Mouse (Mus musculus) MEL-GATA-1-ER (cell line): ENCODE data around the gene Arhgdig.
A peak's percentile ranks its signal among the peaks of the same experiment; 100 is the strongest.

Experiments used
- DNase-seq: peaks from one replicate; pipeline ENCODE4 v3.0.0-alpha.2; 2012; ENCODE audit warnings: low read depth; ENCODE audit errors: extremely low read depth

Gene Arhgdig

DNA sequence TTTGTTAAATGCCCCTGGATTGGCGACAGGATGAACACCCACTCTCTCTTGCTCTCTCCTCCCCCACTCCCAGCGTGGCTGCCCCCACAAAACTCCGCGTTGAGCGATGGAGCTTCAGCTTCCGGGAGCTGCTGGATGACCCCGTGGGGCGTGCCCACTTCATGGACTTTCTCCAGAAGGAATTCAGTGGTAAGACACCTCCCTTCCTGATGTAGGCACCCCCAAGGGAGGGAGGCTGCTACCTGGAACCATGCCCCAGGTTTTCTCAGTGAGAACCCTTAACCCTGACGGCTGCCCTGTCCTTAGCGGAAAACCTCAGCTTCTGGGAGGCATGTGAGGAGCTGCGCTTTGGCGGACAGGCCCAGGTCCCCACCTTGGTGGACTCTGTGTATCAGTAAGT, at the start of gene Arhgdig:
TSS of gene Arhgdig (minus strand) at position 101 of the 400 bp plus-strand sequence.
- DNase-seq = no peak

DNA sequence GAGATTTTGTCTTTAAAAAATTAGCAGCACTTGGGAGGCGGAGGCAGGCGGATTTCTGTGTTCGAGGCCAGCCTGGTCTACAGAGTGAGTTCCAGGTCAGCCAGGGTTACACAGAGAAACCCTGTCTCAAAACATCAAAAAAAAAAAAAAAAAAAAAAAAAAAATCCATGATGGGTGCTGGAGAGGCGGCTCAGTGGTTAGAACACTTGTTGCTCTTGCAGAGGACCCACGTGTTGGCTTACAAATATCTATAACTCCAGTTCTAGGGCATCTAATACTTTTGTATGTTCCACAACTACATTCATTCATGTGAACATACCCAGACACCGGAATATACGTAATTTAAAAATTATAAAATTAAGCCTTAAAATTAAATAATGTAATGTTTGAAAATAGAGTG, 47.7 kb upstream of the Arhgdig start:
- no peak for DNase-seq

DNA sequence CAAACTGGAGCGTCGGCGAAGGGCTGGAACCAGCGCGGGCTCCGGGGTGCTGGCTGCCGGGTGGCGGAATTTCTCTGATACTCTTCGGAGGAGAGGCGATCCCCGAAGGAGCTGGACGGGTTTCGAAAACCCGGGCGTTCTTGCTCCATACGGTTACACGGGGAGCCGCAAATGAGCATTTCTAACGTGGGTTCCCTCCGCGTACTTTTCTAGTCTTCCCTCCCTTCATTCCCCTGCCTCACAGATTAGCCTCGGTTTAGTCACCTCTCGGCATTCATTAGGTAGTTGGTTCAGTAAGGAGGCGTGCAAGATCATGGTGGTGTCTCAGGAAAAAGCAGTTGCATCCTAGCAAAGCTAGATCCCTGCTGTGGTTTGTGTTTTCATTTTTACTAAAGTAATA, 45.8 kb upstream of the Arhgdig start:
- DNase-seq = no peak

DNA sequence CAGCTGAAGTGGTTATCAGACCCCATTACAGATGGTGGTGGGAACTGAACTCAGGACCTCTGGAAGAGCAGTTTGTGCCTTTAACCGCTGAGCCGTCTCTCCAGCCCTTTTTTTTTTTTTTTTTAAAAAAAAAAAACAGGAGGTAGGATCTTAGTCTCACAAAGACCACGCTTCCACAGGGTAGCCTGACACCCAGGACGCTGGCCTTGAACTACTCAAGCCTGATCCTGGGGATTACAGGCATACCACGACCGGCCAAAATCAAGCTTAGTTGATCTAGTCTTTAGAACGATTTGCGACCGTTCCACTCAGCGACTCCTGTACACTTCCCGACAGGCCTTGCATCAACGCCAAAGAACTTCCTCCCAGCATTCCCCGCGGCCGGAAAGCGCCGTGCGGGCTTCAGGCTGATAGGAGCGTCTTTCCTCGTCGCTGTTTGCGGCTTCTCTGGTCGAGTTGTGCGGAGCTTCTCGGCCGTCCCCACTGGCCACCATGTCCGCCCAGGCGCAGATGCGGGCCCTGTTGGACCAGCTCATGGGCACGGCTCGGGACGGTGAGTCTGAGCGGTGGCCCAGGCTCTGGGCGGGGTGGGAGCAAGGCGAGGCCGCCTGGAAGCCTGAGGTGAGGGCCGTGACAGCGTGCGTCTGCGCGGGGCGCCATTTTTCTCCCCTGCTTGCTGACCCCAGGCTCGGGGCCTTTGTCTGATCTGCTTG, 45.1 kb upstream of the Arhgdig start, which contains the start of gene Luc7l:
TSS of gene Luc7l (plus strand) at position 358 of the 713 bp plus-strand sequence.
- peak; percentile 84 for DNase-seq

DNA sequence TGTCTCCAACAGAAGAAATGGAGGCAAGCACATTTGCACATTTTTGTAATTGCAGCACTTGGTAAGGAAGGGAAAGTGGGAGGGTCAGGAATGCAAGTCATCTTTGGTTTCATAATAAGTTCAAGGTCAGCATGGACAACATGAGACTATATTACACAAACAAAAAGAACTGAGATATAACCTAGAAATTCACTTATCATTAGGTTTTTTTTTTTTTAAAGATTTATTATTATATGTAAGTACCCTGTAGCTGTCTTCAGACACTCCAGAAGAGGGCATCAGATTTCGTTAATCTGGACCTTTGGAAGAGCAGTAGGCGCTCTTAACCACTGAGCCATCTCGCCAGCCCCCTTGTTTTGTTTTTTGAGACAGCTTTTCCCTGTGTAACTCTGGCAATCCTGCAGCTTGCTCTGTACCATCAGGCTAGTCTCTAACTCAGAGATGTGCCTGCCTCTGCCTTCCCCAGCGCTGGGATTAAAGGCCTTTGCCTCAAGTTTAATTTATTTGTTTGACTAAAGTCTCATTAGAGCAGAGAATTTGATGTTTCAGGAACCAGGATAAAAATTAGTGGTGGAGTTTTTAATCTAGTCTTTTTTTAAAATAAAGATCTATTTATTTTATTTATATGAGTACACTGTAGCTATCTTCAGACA, 44.4 kb upstream of the Arhgdig start:
- DNase-seq = no peak

DNA sequence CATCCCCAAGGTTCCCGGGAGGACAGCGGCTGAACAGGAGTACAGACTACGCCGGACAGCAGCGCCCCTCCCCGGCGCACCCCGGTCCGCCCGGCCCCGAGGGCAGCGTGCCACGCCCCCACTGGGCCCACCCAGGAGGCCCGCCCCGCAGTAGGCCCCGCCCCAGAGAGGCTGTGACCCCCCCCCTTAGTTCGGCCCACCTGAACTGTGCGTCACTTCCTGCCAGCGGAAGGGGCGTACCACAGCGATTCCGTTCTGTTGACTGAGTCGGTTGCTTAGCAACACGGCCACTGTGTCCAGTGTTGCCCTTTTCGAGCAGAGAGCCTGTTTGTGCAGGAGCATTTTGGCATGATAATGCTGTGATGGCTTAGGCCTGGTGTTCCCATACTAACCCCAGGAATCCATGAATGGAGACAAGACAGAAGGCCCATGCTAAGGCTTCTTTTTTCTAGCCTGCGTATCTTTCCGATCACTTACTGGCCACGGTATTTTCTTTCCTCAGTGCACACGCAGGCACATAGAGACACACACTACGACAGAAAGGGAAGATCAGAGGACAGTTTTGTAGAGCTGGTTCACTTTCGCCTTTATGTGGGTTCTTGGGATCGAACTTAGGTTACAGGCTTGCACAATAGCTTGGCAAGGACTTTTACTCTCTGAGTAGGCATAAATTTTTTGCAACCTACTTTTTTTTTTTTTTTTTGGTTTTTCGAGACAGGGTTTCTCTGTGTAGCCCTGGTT, 36.7 kb upstream of the Arhgdig start, which contains the start of gene Fam234a:
TSS of gene Fam234a (minus strand) at position 142 of the 741 bp plus-strand sequence.
- DNase-seq = no peak

DNA sequence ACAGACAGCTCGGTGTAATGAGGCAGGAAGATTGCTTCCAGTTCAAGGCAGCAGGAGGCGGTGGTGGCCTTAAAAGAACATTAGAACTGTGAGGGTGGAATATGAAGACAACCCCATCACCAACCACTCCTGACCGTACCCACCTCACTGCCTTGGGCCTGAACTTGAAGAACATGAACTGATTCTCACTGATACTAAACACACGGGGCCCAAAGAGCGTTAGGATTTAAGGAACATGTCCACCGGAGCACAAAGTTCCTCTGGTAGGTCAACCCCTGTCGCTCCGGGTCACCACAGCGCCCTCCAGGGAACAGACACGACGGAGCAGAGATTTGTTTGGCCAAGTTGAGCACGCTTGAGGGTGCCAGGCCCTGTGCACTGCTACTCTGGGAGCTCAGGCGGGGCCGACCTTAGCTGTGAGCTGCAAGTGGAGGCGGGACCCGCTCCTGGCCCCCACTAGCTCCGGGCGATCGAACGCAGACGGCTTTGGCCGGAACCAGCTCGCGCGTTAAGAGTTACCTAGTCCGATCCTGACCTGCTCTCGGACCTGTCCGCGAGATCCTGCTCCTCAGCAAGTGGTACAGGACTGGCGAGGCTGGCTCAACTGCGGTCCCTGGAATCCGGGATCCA, 36.0 kb upstream of the Arhgdig start:
- DNase-seq = no peak

DNA sequence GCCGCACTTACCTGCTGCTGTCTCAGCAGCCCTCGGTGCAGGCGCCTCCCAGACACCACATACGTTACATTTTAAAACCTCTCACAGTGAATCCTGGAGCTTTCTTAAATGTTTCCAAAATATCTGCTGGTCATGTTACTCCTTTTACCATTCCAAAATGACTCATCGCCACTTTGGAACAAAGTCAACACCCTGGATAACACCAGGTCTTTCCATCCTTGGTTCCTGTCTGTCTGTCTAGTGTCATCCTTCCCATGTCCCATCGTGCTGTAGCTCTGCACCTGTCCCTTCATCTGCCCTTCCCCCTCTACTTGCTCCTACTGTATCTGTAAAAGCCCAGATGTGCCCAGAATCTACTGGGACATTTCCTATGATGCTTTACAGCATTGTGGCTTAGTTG, 33.4 kb upstream of the Arhgdig start:
- no peak for DNase-seq

DNA sequence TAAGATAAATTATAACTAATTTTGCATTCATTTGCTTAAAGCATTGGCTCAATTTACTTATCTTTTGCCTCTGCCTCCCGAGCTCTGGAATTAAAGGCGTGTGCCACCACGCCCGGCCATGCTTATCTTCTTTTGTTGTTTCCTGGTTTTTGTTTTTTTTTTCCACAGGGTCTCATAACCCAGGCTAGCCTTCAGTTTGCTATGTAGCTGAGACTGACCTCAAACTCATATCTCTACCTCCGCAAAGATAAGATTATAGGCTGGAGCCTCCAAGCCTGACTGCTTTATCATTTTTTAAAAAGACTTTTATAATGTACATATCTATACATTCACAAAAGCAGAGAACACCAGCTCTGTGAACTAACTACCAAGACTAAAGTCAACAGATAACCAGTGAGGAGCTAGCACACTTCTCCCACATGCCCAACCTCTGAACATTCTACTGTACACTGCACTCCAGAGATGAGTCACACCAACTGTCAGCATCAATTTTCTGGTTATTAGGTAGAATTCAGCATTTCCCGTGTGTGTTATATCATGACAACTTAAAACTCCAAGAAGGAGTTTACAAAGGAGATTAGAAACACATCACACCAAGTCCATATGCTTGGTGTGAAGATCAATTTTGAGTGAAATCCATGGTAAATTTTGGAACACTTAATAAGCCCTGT, 32.7 kb upstream of the Arhgdig start:
- no peak for DNase-seq

DNA sequence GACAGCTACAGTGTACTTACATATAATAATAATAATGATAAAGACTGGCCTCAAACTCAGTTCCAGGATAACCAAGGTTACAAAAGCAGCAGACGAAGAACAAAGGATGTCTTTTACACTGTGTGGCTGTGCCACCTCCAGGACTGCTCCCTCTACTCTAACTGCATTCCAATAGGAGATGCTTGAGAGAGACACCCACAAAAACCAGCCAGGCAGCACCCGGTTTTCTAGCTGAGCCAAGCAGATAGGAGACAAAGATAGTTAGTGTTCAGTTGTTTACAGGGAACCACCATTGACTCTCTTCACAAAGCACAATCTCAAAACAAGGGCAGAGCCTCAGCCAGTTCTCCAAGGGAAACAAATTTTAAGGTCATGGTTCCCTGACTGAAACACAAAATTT, 32.0 kb upstream of the Arhgdig start:
- no peak for DNase-seq

DNA sequence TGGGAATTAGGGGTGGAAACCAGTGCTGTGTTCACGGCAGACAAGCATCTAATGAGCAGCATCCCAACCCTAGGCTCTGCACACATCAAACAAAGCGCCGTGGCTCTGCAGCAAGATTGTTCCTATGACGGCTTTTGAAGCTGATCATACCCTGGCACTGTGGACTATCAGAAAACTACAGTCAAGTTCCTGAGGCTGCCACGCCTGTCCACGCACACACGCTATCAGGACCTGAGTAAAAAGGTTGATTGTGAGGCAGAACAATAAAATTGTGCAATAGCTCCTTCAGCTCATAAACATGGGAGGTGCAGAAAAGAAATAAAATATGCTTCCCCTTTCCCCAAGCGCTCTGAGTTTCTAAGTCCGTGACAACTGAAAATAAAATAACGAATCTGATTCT, 30.1 kb upstream of the Arhgdig start:
- DNase-seq = no peak

DNA sequence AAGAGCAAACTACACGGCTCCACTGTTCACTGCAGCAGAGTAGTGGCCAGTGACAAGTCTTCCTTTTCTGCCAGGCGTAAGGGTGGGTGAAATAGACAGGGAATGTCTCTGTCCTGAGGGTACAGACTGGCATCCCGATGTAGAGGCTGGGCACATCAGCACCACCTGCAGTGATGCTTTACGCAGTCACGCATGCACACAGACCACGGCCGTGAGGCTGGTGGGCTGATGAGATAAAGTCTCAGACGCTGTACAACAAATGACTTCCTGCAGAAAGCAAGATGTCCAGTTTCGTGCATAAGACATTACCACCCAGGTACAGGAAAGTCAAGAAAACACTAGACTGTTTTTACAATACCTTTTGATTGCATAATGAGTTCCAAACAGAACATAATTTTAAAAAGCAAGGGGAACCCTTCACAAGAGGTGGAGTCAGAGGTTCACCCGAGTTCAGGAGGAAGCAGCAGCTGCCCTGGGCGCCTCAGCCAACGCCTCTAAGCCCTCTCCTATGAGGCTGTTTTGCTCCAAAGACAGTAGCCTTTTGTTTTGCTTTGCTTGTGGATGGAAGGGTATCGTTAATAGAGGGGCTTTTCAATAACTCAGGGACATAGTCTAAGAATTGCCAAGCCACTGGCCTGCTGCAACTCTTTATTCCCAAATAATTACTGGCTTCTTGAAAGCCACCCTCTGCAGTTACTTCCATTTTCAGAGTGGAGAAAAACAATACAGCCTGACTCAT, 27.7 kb upstream of the Arhgdig start:
- no peak for DNase-seq

DNA sequence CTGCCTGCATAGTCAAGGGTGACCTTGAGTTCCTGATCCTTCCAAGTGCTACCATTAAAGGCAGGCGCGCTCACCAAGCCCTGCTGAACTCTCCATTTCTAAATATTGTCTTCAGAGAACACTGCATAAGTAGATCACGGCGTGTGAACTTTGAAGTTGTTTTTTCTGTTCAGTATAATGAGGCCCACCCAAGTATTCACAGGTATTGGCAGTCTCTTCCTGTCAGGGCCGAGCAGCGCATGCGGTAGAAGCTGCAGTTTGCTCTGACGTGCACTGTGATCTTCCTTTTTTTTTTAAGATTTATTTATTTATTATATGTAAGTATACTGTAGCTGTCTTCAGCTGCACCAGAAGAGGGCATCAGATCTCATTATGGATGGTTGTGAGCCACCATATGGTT, 26.8 kb upstream of the Arhgdig start:
- no peak for DNase-seq

DNA sequence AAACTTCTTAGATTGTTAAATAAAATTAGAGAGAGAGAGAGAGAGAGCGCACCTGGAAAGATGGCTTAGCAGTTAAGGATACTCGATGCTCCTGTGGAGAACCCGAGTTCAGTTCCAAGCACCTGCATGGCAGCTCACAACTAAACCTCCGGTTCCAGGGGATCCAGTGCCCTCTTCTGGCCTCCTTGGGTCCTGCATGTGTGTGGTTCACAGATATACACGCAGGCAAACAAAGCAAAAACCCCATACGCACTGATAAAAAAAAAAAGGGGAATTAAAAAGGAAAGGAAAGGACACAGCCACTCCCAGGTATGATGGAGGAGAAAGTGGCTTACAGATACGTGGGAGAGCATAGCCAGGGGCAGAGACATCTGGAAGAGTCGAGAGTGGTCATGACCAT, 25.3 kb upstream of the Arhgdig start:
- no peak for DNase-seq

DNA sequence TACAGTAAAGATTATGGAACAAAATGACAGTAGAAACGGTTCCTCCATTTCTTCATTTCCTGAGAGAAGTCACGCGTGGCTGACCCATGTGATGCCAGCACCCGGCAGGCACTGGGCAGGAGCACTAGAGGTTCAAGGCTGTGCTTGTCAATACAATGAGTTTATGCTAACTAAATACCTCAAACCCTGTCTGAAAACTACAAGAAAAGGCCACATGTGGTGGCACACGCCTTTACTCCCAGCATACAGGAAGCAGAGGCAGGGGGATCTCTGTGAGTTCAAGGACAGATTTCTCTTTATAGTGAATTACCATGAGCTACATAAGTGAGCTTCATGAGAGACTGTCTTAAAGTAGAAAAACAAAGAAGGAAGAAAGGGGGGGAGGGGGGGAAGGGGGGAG, 23.6 kb upstream of the Arhgdig start:
- no peak for DNase-seq

DNA sequence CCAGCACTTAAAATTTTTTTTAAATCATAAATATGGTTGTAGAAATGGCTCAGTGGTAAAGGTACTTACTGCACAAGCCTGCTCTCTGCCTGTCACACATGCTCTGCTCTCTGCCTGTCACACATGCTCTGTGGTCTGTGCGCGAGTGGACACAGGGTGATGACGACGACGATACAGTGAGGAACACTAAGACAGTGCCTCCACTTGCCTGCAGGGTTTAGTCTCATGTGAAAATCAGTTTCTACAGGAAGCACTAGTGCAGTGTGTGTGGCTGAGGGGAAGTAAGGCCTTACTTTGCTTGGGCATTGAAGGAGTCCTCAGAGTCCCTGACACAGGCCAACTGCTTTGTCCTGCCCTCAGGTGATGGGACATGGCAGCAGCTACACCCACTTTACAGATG, 22.2 kb upstream of the Arhgdig start:
- no peak for DNase-seq

DNA sequence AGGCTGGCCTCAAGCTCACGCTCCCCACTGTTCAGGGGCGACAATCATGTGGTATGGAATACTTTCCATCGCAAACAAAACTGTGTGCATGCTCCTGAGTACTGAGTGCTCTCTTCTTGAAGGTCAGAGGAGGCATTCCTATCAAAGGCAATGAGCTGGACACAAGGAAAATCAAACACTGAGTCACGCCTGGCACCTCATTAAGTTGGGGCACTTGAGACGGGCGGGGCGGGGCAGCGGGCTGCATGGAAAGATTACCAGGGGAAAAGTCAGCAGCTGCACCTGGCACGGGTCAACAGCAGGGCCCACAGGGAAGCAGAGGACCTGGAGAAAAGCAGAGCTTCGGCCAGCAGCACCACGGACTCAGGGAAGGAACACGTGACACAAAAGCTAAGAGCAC, 17.6 kb upstream of the Arhgdig start:
- no peak for DNase-seq

DNA sequence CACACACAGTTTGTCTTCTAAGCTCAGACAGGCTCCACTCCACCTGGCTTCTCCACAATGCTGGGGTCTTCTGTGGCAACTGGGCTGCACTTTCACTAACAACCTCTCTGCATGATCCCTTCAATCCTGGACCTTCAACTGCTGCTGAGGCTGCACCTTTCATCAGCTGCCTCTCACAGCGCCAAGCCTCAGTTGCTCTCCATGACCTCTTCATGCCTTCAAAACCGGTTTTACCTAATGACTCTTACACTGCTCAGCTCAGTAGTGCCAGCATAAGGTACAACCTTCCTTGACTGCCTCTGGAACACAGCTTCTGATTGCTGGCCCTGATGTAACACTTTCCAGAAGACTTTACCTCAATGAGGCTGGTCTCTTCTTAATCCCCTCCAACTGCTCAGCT, 13.9 kb upstream of the Arhgdig start:
- no peak for DNase-seq

DNA sequence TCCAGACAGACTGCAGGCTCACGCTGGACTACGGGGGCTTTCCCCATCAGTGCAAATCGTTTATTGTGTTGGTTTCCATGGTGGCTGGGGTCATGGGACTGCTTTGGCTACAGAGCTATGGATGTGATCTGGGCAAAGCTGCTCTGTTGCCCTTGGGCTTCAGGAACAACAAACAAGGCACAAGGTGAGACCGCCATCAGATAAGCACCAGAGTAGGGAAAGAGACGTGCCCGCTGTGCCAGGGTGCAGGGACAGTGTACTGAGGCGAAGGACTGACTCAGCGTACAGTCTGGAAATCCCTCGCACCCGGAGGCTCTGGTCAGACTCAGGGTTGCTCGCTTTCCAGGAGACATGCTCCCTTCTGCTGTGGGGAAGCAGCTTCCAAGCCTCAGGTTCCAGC, 5.1 kb upstream of the Arhgdig start:
- no peak for DNase-seq

DNA sequence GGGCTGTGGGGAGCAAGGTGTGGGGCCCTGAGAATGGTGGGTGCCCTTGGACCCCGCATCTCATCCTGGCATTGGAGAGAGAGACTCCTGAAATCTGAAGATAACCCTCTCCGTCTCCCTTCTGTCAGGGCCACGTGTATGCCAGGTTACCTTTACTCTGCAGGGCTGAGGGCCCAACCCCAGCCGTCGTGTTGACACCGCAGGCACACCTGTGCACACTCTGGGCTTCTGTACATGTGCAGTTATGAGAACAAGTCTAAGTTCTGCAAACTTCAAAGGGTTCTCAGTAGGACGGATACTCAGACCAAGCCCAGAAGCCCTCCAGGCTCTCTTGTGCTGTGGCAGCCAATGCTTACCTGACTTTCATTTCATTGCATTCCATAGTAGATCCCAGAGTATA, 4.7 kb upstream of the Arhgdig start:
- no peak for DNase-seq

DNA sequence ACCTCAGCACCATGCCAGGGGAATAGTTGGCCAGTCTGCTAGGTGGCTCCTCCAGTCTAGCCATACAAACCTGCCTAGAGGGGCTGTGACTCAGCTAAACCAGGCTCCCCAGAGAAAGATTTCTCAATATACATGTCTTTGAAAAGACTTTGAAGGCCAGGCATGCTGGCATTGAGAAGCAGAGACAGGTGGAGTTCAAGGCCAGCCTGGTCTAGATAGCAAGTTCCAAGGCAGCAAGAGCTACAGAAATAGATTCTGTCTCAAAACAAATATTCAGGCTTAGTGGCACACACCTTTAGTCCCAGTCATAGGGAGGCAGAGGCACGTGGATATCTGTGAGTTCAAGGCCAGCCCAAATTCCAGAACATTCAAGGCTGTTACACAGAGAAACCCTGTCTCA, 1.2 kb downstream of the Arhgdig start:
- DNase-seq = no peak
